Mouse (Mus musculus): Measurements from ENCODE around the gene Proca1.

GRCm38 (mm10) chr11:78194411-78195100, 1.4 kb downstream of the Proca1 start:
- no peak for TF ChIP-seq CTCF (IDR thresholded peaks at IDR 0.05; ENCODE audit: low read depth)
- TF ChIP-seq EP300 (optimal IDR thresholded peaks at IDR 0.05): no peak

Measured in stomach, postnatal 0 days (tissue).